Mouse (Mus musculus): ENCODE measurements around the gene Gm5580.
A peak's percentile ranks its signal among the peaks of the same experiment; 100 is the strongest.
"Not testable (repeated sequence)": the region's sequence is repeated elsewhere in the genome, so short reads cannot be mapped to it uniquely, and the experiment has no call there.

Gm5580 gene

DNA sequence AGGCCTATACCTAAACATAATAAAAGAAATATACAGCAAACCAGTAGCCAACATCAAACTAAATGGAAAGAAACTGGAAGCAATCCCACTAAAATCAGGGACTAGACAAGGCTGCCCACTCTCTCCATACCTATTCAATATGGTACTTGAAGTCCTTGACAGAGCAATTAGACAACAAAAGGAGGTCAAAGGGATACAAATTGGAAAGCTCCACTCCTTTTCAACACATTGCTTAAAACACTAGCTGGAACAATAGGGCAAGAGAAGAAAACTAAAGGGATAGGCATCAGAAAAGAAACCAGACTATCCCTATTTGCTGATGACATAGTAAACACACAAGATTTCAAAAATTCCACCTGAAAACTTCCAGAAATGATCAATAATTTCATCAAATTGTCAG is 50.0 kb downstream of the Gm5580 start:
- H3K9me3 ChIP-seq (ENCODE audit: low read length); H3K36me3 ChIP-seq (ENCODE audit: insufficient read depth, low read length); H3K4me3 ChIP-seq (replicated peaks; ENCODE audit: low read length); H3K4me1 ChIP-seq (replicated peaks; ENCODE audit: low read depth, low read length); H3K27me3 ChIP-seq (ENCODE audit: insufficient read depth, low read length): not testable (repeated sequence)
- peak; percentile 91 for TF ChIP-seq NANOG (IDR thresholded peaks at IDR 0.05; ENCODE audit: borderline replicate concordance, low read length)

Data from E14TG2a.4 (cell line).